Mouse (Mus musculus) yolk sac, embryonic 10.5 days (tissue): ENCODE measurements around the gene Cd40.

Source experiments
- DNase-seq: peaks from one replicate; pipeline ENCODE4 v3.0.0-alpha.2; 2017; ENCODE audit warnings: low spot score

Cd40 gene

DNA sequence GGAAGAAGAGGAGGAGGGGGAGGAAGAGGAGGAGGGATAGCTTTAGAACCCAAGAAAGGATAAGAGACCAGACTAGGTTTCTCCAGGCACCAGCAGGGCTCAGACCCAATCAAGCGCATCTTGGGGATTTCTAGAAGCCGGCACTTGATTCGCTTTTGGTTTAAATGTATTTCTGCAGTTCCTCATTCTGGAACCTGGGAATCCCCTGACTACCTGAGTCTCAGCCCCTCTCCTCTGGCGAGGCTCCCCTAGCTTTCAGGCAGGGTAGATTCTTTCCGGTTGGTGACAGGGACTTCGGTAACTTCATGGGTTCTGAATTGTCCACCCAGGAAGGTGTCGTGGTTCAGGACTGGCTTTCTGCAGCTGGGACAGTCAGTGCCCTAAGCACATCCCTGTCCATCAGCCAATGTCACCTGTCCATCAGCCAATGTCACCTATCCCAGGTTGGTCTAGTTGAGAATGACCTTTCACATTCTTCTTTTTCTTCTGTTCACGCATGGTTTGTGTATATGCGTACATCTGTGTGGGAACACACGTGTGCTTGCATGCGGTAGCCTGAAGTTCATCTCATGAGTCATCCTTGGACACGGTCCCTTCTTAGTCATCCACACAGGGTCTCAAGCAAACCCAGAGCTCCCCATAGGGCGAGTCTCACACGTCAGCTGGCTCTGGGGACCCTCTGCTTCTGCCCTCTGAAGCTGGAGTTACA, 1.1 kb downstream of the Cd40 start:
- no peak for DNase-seq

DNA sequence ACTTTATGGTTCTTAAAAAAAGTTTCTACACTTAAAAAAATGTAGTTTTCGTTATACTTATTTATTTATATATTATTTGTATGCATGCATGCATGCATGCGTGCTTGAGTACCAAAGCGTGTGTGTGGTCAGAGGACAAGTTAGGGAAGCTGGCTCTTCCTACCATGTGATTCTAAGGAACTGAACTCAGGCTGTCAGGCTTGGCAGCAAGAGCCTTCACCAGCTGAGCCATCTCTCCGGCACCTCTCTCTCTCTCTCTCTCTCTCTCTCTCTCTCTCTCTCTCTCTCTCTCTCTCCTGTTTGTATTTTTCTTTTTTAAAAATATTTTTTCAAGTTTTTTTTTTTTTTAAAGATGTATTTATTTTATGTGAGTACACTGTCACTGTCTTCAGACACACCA, 4.5 kb downstream of the Cd40 start:
- DNase-seq: no peak

DNA sequence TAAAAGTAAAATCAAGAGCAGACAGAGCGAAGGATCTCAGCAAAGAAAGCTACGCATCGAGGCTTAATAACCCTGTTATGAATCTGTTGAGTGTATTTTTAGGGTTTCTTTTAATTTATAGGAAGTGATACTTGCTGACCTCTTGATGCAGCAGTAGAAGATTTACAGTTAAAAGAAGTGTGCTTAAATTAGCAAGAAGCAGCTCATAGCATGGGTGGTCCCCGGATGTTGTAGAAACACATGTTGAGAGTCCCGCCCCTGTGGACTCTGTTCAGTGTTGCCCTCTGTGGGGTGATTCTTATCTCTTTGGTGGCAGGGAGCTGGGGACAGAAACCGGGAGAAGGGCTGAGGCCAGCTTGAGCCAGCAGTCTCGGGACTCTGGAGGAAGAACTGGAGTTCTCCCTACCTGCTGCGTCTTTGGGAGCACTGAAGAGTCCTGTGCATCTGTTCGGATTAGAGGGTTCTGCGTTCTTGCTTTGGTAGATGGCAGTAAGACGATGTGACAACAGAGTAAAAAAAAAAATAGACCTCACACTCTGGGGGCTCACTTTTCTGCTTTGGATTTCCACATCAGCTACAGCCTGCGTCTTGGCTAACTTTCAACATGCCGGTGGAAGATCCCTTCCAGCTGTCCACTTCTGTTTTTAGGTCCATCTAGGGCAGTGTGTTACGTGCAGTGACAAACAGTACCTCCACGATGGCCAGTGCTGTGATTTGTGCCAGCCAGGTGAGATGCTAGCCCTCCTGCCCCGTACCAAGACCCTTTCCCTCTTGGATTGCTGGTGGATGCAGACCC, 6.4 kb downstream of the Cd40 start:
- peak; percentile 22 for DNase-seq

DNA sequence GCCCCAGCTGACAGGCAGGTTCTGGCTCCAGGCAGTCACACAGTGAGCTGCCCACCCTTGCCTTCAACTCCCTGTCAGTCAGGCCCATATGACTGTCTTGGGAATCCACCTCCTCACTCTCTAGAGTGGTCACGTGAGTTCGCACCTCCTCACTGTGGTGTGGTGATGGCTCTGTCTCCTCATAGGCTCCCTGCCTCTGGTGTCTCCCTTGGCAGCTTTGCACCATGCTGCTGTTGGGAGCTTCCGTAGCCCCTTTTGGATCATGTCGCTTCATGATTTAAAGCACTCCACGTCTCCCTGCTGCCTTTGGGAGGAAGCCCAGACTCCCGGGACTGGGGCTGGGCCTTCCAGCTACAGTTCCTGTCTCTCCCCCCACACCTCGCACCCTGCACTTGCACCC, 9.1 kb downstream of the Cd40 start:
- no peak for DNase-seq

DNA sequence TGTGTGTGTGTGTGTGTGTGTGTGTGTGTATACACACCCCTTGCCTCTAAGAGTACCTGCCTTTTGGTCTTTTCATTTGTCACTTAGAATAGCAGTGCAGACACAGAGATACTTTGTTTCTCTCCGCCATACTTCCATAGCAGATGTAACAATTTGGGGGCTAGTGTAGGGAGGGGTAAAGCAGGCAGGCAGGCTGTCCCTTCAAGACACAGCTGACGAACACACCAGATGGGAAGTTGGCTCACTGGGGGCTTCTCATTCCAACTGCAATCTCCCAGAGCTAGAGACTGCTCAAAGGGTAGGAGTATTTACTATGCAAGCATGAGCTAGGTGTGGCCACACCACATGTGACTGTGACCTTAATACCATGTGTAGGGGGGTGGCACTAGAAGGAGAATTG, 13.4 kb downstream of the Cd40 start:
- no peak for DNase-seq

DNA sequence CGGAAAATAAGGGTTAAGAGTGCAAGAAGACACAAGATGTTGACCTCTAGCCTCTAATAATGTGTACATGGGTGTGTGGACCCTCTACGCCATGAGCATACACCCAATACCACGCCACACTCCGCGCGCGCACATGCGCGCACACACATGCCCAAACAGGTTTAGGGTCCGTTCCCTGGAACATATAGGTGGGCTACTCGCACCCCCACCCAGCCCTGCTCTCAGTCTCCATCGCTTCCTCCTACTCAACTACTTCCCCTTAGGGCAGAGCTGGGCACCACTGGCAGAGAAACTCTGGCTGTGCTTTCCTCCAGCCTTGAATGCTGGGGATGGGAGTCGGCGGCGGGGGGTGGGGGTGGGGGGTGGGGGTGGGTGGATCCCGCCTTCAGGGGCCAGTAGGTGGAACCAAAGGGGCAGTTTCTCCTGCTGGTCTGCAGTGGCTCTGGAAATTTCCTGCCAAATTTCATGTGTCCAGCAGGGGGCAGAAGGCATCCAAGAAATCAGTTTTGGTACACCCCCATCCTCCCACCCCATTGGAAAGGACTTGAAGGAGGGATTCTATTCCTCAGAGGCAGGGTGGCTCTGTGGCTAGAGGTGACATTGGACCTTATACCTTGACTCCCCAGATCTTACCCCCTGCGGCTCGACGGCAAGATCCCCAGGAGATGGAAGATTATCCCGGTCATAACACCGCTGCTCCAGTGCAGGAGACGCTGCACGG, 14.8 kb downstream of the Cd40 start:
- peak; percentile 42 for DNase-seq

DNA sequence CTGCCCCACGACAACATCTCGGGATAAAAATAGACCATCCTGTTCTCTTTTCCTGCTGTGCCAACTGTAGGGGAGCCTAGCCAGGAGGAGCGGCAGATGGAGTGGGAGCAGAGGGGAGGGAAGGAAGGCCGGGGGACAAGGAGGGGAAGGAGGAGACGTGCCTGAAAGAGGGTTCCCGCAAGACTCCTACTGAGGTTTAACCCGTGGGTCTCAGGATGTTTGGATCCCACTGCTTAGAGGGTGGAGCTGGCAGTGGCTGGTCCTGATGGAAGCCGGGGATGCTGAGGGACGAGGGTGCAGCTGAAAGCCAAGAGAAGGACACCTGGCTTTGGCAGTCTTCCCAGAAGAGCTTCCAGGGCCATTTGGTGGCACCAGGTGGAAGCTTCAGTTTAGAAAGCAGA, 18.0 kb downstream of the Cd40 start:
- no peak for DNase-seq

DNA sequence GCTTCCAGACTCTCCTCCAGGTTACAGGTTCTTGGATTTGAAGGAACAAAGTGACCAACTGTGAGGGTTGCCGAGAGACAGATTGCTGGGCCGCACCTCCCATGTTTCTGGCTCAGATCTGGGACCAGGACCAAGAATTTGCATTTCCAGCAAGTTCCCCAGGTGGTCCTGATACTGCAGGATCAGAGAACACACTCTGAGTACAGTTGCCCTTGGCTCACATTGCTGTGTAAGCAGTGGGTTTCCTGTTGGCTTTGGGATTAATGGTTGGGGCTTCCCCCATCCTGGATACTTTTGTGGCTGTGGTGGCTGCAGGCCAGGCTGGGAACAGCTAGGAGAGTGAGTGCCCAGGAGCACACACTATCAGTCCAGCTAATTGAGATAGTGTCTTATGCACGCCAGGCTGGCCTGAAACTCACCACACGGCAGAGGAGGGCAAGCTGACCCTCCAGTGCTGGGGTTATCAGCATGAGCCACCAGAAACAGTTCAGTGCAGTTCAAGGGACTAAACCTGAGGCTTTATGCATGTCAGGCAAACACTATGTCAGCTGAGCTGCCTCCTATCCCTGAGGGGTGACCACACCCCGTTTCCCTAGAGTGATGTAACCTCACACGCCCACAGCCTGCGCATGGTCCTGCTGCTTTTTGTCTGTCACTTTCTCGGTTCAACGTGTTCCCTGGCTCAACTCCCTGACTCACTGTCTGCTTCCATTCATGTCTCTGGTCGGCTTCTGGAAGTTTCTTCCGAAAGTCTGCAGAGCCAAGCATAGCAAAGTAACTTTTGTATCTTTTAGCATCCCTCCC, 18.9 kb downstream of the Cd40 start:
- no peak for DNase-seq

DNA sequence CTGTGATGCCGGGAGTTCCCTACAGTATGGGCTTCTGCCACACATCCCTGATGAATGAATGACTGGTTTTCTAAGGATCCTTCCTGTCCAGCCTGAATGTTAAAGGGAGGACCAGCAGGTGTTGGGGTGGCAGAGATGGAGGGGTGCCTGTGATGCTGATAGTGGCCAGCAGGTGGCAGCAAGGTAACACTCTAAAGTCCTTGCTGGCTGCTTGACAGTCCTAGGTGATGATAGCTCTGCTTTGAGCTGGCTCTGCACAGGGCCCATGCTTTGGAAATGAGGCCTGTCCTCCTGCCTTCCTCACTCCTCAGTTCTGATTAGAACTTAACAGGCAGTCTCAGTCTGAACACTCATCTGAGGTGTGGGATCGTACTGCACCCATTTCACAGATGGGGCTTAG, 19.5 kb downstream of the Cd40 start:
- peak; percentile 48 for DNase-seq

DNA sequence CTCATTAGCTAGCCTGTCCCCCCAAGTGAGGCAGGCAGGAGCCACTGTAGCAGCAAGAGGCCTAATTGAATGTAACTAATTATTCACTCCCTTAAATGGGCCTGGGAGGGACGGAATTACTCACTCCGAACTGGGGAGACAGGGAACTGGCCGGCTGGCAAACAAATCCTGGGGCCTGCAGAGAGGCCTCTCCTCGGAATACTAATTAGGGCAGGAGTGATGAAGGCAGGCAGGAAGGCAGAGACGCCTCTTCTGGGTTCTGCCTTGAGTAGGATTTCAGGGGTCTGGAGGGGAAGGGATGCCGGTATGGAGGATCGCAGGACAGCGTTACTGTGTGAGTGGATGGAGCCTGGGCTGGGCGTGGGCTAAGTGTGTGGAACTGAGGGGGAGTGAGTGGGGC, 21.6 kb downstream of the Cd40 start:
- no peak for DNase-seq

DNA sequence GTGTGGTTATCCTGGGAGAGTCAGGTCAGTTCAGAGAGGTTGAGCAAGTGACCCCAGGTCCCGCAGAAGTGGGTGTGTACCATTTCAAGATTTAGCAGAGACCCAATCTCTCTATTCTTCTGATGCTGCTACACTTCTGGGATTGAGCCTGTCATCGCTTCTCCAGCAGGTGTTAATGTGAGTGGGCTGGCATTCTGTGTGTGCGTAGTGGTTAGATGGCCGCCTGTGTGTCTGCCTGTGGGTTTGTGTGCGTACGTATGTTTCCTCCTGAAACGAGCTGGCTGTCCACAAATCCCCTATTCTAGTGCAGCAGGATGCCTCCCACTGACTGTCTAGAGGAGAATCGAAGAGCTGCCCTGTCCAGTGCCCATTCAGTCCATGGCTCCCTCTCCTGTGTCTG, 22.6 kb downstream of the Cd40 start:
- no peak for DNase-seq

DNA sequence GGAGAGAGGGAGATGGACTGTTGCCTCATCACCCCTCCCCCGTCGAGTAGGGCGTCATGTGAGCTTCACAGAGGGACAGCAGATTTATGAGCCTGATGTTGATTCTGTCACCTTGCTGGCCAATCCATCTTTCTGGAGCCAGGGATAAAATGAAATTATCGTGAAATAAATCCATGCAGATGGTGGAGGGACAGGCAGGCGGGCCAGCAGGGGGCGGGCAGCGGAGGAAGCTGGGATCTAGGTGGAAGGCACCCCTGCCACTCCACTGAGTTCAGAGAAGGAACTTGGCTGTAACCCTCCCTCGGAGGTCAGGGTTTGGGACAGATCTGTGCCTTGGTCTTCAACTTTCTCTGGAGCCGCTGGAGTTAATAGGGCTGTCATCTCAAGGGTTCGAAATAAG, 23.2 kb downstream of the Cd40 start:
- no peak for DNase-seq

DNA sequence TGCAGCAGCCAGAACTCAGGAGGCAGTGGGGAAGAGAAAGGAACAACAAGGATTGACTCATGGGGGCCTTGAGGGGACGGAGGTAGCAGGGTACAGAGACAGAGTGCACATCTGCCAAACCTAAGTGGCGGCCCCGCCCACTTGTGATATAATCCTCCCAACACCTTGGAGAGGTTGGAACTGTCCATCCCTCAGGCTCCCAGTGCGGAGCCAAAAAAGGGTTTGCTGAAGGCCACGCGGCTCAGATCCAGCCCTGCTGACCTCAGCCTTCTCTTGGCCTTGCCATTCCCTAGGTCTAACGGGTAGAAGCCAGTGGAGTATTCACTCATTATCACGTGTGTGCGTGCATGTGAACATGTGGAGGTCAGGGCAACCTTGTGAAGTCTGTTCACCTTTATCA, 25.2 kb downstream of the Cd40 start:
- no peak for DNase-seq

DNA sequence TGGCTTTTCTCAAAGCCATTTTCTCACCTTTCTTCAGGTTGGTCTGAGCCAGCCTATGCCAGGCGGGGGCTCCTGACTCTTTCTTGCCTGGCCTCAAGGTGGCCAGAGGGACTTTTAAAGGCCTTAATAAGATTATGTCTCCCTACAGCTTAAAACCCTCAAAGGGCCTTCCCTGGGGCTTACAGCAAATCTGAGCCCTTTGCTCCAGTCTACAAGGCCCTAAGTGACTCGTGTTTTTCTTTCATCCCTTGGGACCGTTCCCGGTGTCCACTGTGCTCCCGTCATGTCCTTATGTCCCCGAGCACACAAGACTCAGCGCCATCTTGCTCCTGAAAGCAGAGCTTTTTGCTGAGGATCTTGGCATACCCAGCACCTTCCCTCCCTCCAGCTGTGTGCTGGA, 25.8 kb downstream of the Cd40 start:
- DNase-seq: no peak

DNA sequence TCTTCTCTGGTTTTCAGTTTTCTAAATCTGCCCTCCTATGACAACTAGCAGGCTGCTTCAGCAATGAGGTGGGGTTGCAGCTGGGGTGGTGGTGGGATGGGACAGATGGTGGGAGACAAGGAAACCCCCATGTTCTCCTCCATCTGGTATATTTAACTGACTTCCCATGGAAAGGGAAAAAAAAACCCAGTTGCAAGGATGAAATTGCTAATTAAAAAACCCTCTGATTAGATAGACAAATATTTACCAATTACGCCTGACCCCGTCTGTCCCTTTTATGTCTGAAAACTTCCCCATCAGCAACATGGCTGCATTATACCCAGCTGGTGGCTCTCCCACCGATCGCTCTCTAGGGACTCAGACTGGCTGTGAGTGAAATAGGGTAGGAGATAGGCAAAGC, 31.2 kb downstream of the Cd40 start:
- DNase-seq: no peak

DNA sequence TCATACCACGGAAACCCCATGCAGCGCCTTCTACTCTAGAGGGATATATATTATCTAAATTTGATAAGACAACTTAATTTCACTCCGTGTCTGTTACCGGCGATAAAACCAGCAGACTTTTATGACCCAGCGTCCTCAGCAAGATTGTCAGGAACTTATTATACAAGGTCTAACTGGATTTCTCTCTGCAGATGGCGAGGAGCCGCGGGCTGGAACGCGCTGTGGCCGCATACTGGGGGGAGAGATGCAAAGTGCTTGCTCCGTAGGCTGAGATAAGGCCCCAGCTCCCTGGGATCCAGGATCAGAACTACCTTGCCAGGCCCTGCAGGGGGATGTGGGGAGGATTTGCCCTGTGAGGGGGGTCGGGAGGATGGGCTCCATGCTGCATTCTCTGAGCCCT, 34.0 kb downstream of the Cd40 start:
- DNase-seq: no peak

DNA sequence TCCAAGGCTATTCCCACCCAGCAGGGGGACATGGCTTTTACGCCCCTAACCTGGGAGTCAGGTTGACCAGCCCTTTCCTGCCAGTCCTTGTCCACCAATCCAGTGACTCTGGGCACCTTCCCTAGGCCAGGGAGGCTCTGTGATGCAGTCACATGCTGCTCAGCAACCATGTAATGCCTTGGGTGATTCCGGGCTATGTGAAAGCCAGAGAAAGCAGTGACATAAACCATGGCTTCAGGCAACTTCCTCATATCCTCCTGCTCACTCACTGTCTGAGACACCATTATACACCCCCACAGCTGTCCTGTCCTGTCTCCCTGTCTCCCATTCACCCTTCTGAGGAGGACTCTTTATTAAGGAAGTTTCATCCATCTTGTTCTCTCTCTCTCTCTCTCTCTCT, 35.2 kb downstream of the Cd40 start, which contains the start of gene 1700025C18Rik:
1700025C18Rik (minus strand) TSS at position 101 of the 400 bp plus-strand sequence.
- no peak for DNase-seq

DNA sequence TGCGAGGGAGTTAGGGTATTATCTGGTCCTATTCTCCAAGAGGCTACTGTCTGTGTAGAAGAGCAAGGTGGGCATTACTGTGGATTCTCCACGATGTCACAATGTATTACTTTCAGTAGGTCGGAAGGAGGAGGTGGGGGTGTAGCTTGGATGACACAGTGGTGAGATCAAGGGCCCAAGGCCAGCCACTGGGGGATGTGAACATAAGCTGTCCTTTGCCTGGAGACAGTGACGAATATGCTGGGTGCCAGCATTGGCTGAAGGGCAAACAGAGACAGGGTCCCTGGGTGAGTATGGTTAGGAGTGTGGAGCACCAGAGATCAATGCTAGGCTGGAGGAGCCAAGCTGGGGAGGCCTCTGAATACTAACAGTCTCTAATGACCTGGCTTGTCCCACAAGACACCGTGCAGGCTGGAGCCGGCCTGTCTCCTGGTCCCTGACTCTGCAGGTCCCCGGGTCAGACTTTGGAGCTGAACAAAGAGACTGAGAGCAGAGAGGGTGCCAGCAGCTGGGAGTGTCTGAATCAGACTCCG, 36.1 kb downstream of the Cd40 start:
- DNase-seq: no peak

DNA sequence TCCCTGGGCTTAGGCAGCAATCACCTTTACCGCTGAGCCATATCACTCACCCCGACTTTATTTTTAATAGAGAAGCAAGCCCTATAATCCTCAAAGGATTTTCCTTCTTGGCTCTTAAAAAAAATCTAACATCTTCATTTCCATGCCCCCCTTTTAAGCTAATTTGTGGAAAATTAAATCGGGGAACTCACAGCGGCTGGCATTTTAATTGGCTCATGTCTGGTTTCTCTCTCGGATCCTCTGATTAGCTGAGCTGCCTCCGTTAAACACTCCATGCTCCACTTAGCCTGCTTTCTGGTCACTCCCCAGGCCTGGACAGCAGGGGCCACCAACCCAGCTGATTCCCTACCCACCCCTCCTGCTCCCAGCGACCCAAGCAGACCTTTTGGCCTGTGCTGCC, 37.0 kb downstream of the Cd40 start:
- no peak for DNase-seq

DNA sequence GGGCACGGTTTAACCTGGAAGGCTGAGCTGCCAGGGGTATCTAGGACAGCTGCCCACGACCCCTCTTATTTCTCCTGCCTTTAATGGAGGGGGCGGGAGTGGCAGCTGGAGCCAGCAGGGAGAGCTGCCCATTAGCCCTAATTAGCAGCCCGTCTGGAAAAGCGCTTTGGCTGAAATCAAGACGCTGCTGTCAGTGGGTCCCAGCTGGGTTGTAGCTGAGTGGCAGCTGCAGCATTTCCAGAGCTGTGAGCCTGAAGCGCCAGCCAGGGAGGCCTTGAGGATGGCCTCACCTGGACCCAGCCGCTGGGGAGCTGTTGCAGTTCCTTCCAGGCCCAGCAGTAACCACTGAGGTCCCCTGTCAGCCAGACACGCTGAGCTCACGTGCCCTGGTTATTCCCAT, 40.9 kb downstream of the Cd40 start:
- DNase-seq: no peak

DNA sequence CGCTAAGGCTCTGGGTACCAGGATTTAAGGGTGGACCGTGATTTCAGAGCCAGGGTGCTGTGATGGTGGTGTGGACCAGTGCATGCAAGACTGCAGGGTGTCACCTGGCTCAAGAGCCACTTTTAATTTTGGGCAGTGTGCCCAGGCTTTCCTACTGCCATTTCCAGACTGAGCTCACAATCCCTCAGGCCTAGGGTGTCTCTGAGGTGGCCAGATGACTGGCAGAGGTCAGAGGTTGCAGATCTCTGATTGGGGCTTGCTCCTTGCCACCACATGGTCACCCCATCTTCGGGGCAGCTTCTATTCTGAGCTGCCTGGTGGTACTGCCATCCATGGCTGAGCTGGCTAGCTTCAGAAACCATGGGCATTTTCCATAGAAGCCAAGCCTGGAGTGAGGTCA, 43.4 kb downstream of the Cd40 start:
- no peak for DNase-seq

DNA sequence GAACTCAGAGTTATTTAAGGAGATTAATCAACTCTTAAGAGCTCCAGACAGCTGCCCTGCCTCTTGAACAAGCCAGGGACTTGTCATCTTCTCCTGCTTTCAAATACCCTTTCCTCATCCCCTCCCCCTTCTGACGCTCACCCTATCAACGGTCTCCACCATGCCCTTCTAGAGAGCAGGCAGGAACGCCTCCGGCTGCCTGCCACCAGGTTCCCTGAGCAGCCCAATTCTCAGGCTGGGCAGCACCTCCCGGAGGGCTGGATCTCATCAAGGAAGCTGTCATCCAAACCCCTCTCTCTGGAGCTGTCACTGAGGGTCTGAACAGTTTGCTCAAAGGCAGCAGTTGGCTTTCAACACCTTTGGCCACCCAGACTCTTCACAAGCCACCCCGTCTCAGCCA, 45.3 kb downstream of the Cd40 start:
- DNase-seq: no peak
